Mouse (Mus musculus): ENCODE data around the gene Fndc9.

Gene Fndc9

DNA sequence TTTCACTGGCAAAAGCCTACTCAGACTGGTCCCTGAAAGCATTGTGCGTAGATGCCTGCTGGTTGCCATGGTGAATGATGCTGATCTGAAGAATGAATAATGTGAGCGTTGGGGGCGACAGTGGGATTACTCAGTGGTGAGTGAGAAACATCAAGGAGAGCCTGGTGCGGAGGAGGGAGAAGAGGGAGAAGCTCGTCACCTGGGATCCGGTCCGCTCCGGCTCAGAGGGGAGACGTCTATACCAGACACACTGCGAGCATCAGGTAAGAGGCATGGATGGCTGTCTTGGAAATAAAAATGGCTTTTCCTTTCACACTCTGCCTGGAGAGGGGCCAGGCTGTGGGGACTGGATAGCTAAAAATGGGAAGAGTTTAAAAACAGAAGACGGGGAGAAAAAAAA is at the start of gene Fndc9:
Gene Fndc9, plus strand, starts transcription at position 198 of the 400 bp plus-strand sequence.
- no peak for DNase-seq (ENCODE audit: low read depth)

DNA sequence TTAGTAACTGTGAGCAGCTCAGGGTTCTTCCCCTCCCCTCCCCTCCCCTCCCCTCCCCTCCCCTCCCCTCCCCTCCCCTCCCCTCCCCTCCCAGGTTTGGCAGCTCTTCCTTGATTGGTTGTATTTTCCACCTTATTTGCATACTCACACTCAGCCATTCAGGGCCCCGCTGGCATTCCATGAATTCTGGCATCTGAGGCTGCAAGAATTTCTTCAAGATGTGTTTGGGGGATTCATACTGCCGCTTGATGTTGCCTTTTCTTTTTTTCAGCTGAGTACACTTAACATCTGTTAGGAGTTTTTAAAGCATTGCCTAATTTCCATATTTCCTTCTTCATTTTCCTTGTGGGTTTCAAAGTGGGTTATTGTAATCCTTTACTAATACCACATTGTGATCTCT is 47.0 kb upstream of the Fndc9 start:
- no peak for DNase-seq (ENCODE audit: low read depth)

DNA sequence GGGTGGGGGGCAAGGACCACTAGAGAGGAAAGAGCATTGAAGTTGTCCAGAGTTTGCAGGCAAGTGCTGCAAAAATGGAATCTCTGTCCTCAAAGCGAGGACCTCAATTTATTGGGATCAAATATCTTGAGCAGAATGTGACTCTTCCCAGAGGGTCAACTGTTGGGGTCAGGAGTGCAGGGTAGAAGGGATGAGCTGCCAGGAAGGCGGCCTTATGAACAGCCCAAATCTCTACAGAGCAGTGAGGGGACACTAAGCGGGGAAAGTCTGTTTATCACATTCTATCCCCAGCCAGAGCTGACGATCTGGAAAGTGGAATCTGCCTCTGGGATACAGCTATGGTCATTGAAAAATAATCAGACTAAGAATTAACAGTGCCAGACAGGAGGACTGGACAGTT is 41.2 kb upstream of the Fndc9 start:
- DNase-seq (ENCODE audit: low read depth): no peak

GRCm38 (mm10) chr11:46200664-46201063 is 34.7 kb upstream of the Fndc9 start:
- DNase-seq (ENCODE audit: low read depth): no peak

GRCm38 (mm10) chr11:46201636-46202546 is 33.4 kb upstream of the Fndc9 start:
- no peak for DNase-seq (ENCODE audit: low read depth)

DNA sequence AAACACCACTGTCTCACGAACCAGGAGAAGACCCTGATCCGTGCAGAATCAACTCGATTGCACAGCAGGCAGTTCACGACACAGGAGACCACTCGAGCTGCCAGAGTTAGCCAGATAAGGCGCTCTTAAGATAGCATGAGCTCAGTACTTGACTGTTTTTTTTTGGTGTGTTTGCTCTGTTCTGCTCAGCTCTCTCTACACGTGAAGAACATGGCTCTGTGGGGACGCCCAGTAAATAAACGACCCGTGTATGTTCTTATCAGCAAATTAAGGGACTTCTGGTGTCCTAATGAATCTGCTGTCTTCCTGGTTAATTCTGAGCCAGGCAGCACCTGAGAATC is 32.8 kb upstream of the Fndc9 start:
- DNase-seq (ENCODE audit: low read depth): no peak

- no peak for DNase-seq (ENCODE audit: low read depth)
Measured at GRCm38 (mm10) chr11:46204841-46205240, 30.5 kb upstream of the Fndc9 start.

- DNase-seq (ENCODE audit: low read depth): no peak
Measured at GRCm38 (mm10) chr11:46205639-46206409, 29.5 kb upstream of the Fndc9 start.

DNA sequence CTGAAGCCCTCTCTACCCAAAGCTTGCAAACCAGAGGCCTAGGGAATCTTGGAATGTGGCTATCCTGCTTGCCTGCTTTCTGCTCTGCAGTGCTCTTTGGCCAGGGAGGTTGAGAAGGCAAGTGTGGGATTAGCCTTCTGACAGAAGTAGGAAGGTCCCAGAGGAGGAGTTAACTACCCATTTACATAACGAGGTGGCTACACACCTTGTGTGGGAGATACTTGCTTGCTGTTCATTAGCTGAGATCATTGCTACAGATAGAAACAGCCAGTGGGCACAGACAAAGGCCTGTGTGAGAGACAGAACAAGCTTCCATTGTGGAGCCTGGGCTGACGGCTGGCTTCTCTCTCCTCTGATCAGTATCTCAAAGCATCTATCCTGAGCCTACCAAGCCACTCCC is 25.4 kb upstream of the Fndc9 start:
- DNase-seq (ENCODE audit: low read depth): no peak

- DNase-seq (ENCODE audit: low read depth): no peak
Measured at GRCm38 (mm10) chr11:46211858-46212257, 23.5 kb upstream of the Fndc9 start.

DNA sequence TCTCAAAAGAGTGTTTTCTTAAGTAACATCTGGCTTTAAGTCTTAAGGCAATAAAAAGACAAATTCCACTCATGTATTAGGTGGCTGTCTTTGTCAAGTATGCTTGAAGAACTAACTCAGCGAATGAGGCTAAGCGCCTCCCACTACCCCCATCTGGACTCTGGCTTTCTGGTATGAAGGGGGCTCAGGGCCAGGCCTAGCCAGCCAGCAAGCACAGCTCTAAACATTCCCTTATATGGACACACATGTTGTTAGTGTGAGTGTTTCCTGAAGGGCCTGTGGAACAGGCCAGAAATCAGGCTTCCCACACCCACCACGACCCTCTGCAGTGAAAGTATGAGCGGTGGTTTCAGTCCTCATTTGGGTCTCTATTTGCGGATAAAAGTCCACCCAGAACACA is 21.5 kb upstream of the Fndc9 start:
- no peak for DNase-seq (ENCODE audit: low read depth)

GRCm38 (mm10) chr11:46214368-46215230 is 20.7 kb upstream of the Fndc9 start:
- no peak for DNase-seq (ENCODE audit: low read depth)

- peak; percentile 84 for DNase-seq (ENCODE audit: low read depth)
Measured at GRCm38 (mm10) chr11:46215354-46215753, 20.0 kb upstream of the Fndc9 start.

- peak; percentile 69 for DNase-seq (ENCODE audit: low read depth)
Measured at GRCm38 (mm10) chr11:46216669-46217068, 18.7 kb upstream of the Fndc9 start.

GRCm38 (mm10) chr11:46217686-46218085 is 17.6 kb upstream of the Fndc9 start:
- DNase-seq (ENCODE audit: low read depth): no peak

GRCm38 (mm10) chr11:46218584-46218983 is 16.7 kb upstream of the Fndc9 start:
- no peak for DNase-seq (ENCODE audit: low read depth)

GRCm38 (mm10) chr11:46219380-46219779 is 16.0 kb upstream of the Fndc9 start:
- DNase-seq (ENCODE audit: low read depth): no peak

- no peak for DNase-seq (ENCODE audit: low read depth)
Measured at GRCm38 (mm10) chr11:46220211-46220610, 15.1 kb upstream of the Fndc9 start.

GRCm38 (mm10) chr11:46223575-46223974 is 11.8 kb upstream of the Fndc9 start:
- no peak for DNase-seq (ENCODE audit: low read depth)

- no peak for DNase-seq (ENCODE audit: low read depth)
Measured at GRCm38 (mm10) chr11:46225345-46225744, 10.0 kb upstream of the Fndc9 start.

DNA sequence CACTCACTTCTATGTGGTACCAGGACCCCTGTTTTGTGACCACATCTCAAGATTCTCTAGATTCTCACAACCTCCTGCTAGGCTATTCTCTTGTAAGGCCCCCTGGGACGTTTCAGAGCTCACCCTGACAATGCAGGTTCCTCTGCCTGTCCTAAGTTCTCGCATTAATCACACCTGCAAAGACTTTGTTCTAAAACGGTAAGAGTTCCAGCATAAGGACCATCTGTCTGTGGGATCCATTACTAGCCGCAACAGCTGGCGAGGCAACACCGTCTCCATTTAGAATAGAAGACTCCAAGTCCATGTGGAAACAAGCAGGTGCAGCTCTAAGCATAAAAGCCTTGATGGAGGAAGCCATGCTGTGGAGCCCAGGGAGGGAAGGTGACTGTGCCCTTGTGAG is 5.1 kb upstream of the Fndc9 start:
- no peak for DNase-seq (ENCODE audit: low read depth)

DNA sequence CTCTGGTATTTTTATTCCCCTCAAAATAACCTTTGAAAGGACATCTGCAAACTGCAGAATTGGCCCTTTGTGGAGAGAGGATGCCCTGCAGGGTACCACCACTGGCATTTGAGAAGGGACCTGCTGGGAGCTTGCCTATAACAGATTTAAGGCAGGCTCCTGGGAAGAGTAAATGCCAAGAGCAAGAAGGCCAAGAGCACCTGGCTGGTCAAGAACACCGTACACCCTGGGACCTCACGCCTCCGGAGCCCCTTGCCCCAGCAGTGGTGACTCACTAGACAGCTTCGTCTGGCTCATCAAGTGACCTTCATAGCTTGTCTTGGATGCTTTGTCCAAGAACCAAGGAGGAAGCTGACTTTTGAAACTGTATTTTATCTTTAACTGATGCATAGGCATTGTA is 2.5 kb upstream of the Fndc9 start:
- DNase-seq (ENCODE audit: low read depth): no peak

Data from naive thymus-derived CD4-positive, alpha-beta T cell, adult 2 months (primary cell).